Mouse (Mus musculus): ENCODE measurements at regions not wholly inside any gene's neighbourhood (a gene's known extent, or its start where the extent isn't known, plus 50 kb on each side); places are given as distances from the start of the nearest gene placed in this dataset.
A peak's percentile ranks its signal among the peaks of the same experiment; 100 is the strongest.

DNA sequence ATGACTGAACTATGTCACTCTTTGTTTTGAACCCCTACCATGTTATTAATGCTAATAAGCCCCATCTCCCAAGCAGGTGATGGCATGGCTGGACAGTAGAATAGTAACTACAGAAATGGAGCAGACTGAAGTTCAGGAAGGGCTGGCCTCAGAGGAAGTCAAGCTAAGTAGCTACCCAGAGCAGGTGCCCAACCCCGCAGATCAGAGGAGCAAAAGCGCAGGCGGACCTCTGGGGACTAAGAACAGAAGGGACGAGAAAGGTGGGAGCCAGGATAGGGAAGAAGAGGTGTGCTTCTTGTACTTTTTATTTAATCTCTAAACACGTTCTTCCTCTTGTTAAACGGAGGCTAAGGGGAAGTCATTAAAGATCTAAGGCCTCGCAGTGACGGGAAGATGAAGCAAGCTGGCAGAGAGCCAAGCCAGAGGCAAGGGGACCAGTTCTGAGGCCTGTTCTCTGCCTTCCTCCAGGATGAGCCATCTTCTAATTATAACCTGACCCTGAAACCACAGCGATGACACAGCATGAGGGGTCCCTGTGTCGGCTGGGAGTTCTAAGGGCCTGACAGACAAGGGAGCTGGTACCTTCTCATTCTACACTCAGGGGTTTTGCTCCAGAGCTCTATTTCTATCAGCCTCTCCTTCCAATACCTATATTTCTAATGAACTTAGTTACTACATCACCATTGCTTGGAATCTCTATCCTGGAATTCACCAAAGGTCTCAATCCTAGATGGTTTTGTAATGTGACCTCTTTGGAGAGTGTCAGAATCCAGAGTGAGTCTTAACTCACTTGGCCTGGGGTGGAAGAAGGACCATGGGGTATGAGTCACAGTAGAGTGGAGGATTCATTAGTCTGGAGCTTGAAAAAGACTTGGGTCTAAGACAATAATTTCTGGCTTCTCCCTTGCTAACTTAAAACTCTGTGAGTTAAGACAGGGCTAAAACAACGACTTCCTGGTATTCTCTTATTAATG lies 151.1 kb upstream of the Cpeb2 start:
- 0 out of 2 replicates have a peak, but pooled peaks have one; percentile 59 for ATAC-seq (replicated peaks; ENCODE audit: low FRiP score, low TSS enrichment, poor library complexity, severe bottlenecking)

DNA sequence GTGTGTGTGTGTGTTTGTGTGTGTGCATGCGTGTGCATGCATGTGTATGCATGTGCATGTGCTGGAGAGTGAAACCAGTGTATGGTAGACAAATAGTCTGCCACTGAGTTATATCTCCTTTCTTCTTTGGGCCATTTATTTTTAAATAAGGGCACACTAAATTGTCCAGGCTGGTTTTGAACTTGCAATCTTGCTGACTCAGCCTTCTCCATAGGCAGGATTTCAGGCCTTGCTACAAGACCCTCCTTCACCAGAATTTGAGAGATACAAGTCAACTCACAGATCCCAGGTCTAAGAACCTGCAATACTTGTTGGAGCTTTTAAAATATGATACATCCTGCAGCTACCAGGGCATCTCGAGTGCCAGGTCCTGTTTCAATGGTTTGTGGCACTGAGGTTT lies 145.9 kb upstream of the Cpeb2 start:
- no peak for ATAC-seq (replicated peaks; ENCODE audit: low FRiP score, low TSS enrichment, poor library complexity, severe bottlenecking)

DNA sequence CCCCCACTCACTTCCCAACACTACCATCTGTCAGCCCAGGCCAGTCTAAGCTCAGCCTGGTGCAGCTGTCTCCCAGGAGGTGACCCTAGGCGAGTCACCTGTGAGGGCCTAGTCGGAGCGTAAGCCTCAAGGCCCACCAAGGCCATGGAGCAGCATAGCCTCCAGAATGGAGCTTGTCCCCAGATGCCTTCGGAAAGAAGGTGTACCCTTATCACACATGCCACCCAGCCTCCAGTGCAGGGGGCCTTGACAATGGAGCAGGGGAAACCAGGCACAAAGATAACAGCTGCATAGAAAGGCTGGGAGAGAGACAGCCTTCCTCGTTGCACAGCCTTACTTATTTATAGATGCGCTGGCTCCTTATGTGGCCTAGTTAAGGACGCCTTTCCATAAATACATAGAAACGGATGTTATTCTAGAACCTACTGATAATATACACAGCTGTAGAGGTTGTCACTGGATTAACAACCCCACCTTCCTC lies 145.0 kb upstream of the Cpeb2 start:
- ATAC-seq (replicated peaks; ENCODE audit: low FRiP score, low TSS enrichment, poor library complexity, severe bottlenecking) = peak; percentile 90

DNA sequence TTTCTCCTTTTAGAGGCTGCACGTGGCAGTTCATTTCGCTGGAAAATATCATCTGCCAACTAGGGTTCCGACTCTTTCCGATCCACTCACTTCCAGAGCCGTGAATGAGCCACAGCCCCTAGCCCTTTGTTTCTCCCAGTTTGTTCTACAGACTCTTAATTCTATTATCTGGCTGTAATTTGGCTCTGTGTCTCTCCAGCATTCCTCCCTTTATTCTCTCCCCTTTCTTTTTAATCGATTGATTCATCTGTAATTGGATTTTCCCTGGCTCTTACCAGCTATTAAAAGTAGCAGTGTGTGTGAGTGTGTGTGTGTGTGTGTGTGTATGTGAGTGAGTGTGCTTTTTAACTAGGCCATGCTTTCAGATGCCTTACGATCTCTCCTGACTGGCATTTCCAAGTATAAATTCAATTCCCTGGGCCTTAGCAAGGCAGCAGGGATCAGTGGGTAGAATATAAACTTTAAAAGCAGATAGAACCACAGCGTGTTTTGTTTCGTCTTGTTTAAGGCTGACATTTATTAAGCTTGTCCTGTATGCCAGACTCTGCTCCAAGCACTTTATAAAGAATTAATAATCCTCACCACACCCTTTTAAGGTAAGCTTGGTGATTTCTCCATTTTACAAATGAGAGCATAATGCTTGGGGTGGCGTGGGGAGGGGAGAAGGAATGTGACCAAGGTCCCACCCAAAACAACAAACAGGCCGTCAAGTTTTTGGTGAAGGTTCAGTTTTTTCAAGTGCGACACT lies 144.1 kb upstream of the Cpeb2 start:
- ATAC-seq (replicated peaks; ENCODE audit: low FRiP score, low TSS enrichment, poor library complexity, severe bottlenecking) = no peak

DNA sequence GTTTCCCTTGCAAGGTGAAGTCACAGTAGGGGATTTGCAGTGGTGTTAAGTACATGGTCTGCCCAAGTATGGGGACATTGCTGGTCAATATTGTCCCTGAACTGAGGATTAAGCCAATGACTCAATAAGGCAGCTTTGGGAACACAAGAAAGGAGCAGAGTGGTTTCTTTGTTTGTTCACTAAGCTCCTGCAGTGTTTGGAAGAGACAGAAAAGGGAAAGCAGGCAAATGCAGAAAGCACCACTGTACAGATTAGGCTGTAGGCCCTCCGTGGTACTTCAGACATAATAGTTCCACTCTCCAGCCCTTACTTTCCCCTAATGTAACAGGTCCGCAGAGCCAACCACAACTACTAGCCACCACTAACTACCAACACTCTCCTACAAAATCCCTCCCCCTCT lies 143.5 kb upstream of the Cpeb2 start:
- no peak for ATAC-seq (replicated peaks; ENCODE audit: low FRiP score, low TSS enrichment, poor library complexity, severe bottlenecking)

DNA sequence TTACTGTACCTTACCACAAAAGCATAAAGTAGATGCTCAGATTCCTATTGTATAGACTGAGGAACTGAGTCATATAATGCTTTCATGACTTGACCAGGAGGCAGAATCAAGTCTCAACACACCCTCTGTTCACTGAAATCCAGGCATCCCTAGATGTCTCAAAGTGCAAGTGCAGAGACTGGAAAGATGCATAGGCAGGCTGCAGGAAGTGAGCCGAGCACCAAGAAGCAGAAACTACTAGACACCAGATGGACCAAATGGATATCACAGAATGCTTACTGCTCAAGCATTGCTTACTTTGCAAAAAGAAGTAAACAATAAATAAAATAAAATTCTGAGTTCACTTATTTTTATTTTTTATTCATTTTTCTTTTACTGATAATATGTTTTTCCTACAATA lies 143.0 kb upstream of the Cpeb2 start:
- ATAC-seq (replicated peaks; ENCODE audit: low FRiP score, low TSS enrichment, poor library complexity, severe bottlenecking) = no peak

DNA sequence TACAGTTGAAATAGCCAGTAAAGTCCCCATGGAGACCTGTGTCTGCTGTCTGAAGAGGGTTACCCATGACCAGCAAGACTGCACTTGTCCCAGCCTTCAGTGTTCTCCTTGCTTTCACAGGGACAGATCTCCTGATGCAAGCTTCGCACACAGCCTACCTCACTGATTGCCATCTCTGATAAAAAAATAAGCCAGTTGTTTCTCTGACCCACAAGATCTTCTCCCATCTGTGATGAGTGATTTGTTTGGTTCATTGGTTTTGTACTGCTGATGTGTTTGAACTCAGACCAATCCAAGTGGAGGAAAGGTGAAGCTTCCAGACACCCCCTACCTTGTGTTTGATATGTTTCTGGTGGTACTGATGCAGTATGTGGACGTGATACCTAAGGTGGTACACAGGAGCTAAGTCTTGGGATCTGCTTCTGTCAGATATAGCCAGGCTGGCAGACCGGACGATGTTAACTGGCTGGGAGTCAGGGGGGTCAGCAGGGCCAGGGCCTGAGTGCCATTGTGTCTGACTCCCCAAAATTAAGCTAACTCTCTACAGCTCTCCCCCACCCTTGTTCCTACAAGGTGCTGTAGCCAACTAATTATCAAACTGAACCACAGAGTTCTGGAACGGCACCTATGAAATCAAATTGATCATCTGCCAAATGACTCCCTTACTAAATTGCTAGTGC lies 139.2 kb upstream of the Cpeb2 start:
- peak; percentile 52 for ATAC-seq (replicated peaks; ENCODE audit: low FRiP score, low TSS enrichment, poor library complexity, severe bottlenecking)

DNA sequence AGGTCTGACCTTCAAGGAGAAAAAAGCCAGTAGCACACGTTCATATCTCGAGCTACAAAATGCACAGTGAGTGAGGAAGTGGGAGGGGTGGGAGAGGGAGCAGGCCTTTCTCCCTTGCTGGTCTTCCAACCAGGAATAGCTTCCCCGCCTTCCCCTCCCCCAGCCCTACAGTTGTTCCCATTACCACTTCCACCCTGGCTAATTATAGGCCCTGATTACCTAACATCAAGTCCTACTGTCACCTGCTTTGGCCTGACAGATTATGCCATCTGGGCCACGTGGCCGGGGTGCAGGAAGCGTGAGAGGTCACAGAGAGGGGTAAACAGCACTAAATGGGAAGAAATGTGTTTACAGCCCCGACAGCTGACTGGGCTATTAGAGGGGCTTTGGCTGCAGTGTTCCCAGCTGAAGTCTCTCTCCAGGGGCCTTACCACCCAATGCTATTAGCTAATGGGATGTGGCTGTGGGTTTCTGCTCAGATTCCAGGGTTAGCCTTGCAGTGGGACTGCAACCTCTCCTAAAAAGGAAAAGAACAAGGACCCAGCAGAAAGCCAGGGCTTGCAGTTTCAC lies 138.6 kb upstream of the Cpeb2 start:
- peak; percentile 34; the same call in 1 of the 2 replicates for ATAC-seq (replicated peaks; ENCODE audit: low FRiP score, low TSS enrichment, poor library complexity, severe bottlenecking)

DNA sequence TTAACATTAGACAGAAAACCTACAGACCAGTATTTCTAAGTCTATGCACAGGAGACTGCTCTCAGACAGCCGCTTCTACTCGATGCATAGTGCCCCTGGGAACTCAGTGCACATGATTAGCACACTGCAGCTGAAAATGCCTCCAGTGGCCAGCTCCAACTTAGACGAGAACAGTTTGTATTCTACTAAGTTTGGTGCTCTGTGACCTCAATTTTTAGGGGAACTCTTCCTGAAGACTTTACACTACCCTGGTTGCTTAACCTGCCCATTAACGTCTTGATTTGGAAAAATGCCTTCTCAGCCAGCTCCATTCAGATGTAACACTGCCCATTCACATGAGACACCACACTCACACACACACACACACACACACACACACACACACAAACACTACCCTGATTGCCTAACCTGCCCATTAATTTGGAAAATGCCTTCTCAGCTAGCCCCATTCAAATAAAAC lies 130.9 kb upstream of the Cpeb2 start:
- ATAC-seq (replicated peaks; ENCODE audit: low FRiP score, low TSS enrichment, poor library complexity, severe bottlenecking) = no peak

DNA sequence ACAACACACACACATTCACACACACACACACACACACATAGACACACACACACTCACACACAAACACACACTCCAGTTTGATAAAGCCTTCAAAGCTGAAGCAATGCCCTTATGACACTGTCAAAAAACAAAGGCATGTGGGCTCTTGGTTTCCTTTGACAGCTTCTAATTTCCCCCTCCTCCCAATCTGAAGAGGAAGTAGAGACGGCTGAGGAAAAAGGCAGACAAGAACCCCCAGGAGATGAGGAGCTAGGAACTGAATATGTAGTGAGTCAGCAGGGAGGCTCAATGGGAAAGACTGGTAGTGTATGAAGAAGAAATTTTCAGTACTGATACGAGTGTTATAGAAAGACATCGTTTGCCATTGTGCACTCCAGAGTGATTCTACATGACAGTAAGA lies 130.4 kb upstream of the Cpeb2 start:
- ATAC-seq (replicated peaks; ENCODE audit: low FRiP score, low TSS enrichment, poor library complexity, severe bottlenecking) = no peak

DNA sequence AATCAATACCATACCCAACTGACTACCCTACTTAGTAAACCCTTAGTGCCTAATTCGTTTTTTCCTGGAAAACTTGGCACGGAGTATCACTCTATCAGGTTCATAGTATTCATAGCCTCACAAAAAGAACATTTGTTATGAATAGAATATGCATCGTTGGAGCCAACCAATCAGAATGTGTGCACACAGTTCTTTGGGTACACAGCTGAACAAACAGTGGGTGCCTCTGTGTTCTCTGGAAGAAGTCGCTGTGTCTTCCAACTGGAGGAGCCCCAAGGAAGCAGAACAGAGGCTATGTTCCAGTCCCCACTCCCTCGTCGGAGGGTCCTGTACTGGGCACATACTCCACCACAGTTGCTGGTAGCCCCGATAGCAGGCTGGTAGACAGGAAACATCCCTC lies 129.2 kb upstream of the Cpeb2 start:
- no peak for ATAC-seq (replicated peaks; ENCODE audit: low FRiP score, low TSS enrichment, poor library complexity, severe bottlenecking)

DNA sequence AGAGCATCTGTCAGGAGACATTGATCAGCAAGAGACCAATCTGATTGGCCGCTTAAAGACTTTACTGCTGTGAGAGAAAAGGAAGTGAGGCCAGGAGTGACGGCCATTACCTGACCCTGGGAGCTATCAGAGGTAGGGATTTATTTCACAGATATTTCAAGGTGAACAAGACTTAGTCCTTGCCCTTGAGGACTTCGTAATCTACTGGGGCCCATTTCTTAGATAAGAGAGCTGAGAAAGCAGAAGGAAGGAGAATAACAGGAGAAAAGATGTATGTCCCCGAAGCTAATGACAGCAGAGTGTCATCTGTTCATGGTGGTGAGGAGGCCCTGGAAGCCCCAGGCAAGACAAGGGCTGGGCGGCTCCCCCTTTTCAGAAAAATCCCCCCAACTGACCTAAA lies 127.4 kb upstream of the Cpeb2 start:
- ATAC-seq (replicated peaks; ENCODE audit: low FRiP score, low TSS enrichment, poor library complexity, severe bottlenecking) = no peak

DNA sequence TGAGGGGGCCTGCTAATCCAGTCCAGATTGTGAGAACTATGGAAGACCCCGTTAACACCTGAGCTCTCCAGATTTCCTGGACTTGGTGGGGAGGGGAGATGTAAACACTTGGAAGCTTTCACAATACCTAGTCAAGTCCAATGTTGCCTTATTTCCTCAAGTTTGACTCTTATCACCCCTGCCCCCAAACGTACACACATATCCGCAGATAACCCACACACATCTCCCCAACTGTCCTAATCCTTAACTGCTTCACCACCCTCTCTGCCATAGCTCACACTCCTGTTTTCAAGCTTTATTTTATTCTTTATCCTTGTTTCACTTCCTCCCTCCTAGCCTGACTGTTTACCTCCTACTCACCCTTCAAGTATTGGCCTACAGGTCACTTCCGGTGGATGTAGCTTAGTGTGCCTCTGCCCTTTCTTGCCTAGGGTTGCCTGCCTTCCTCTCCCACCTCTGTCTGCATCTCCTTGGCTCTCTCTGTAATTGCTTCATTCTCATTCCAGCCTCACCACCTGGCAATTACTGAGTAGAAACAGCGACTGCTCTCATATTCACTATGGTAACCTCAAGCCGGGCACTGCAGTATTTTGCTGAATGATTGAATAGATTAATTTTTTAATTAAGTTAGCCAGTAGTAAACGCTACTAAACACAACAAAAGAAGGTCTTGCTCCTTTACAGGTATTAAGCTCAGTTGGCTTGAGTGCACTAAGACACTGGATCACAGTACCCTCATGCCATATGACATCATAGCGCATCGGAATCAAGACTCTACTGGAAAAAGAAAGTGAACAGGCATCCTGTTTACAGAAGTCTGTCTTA lies 125.3 kb upstream of the Cpeb2 start:
- ATAC-seq (replicated peaks; ENCODE audit: low FRiP score, low TSS enrichment, poor library complexity, severe bottlenecking) = no peak

DNA sequence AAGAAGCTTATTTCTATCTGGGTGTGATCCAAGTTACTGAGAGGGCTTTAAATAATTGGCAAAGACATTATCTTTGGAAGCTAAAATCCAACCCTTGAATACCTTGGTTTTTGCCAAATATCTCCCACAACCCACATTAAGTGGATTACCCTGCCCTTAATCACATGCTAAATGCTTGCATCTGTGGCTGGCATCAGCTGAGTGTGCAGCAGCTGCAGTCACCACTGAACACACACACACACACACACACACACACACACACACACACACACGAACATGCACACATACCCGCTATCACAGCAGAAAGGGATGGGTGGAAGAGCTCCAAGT lies 124.7 kb upstream of the Cpeb2 start:
- ATAC-seq (replicated peaks; ENCODE audit: low FRiP score, low TSS enrichment, poor library complexity, severe bottlenecking) = no peak

DNA sequence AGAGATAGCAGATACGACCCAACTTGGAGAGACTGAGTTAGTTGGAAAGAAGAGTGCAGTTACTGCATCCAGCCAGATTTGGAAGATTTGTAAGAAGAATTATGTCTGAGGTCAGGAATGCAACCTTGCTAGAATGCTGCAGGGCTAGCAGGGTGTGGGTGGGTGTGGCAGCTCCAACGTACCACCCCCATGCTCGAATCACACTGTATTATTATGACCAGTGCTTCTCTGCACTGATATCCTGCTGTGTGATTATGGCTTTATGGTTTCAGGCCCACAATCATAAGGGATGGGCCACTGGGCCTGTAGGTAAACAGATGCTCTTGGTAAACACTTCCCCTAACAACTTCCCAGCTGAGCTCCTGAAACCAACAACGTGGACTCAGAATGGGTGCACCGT lies 122.8 kb upstream of the Cpeb2 start:
- no peak for ATAC-seq (replicated peaks; ENCODE audit: low FRiP score, low TSS enrichment, poor library complexity, severe bottlenecking)

DNA sequence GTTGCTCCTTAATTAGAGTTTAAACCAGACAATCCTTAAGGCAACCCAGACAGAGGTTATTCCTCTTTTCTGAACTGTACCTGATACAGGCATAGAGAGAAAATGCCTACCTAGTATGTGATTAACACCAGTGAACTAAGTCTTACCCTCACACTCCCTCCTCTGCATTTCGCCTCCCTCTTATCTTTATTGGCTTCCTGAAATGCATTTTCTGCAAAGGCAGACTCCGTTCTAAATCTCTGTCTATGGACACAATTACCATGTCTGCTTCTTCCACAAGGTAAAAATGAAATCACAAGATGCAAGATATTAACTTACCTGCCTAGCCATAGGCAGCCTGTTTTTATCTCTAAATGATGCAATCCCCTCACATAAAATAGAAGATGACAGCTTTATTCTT lies 121.2 kb upstream of the Cpeb2 start:
- no peak for ATAC-seq (replicated peaks; ENCODE audit: low FRiP score, low TSS enrichment, poor library complexity, severe bottlenecking)

DNA sequence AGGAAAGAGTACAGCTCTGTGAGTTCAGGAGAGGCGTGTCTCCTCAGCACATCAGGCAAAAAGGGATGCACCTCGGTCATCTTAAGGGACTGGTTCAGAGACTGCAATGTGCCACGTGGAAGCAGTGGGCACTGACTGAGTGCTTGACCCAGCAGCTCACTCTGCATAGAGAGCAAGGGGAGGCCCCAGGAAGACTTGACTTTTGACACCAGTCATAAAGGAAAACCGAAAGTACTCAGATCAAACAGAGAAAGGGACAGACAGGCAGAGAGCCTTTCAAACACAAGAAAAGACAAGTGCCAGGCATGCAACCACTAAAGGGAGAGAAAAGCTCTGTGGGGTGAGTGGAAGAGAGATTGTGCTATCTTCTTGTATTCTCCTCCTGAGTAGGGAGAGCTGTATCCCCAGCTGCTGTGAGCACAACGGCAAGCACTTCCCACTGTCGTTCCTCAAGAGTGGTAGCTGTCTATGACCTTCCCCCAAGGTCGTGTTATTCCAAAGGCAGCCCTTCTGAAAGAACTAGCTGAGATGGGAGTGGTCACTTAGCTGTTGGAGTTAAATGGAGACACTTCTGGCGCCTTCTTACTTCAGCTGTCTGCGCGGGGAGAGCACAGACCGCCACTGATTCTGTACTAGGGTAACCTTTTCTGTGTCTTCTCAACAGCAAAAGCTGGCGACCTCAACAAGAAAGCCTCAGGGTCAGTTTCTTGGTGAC lies 119.4 kb upstream of the Cpeb2 start:
- ATAC-seq (replicated peaks; ENCODE audit: low FRiP score, low TSS enrichment, poor library complexity, severe bottlenecking) = no peak

DNA sequence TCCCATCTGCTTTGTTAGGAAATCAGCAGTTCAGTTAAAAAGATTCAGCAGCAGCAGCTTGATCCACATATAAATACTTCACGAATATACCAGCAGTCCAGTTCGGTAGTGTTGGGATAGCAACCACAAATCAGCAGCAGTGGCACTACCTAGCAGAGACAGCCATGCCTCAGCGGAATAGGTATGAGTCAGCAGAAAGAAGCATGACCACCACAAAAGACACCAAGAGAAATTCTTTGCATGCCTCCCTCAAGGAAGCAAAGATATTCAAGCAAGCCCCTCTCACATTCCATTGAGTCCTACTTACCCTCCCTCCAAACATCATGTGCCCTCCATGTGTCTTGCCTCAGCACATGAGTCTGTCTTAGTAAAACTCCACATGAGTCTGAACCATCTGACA lies 117.5 kb upstream of the Cpeb2 start:
- ATAC-seq (replicated peaks; ENCODE audit: low FRiP score, low TSS enrichment, poor library complexity, severe bottlenecking) = no peak
